Mouse (Mus musculus): Measurements from ENCODE around the gene Lyst. TPM values are rescaled to one million over a fixed set of nuclear protein-coding genes. Genes with fewer than 3 reads are reported as not detected.

Lyst gene
- polyA plus RNA-seq, 1 experiment: 46.5 TPM

DNA sequence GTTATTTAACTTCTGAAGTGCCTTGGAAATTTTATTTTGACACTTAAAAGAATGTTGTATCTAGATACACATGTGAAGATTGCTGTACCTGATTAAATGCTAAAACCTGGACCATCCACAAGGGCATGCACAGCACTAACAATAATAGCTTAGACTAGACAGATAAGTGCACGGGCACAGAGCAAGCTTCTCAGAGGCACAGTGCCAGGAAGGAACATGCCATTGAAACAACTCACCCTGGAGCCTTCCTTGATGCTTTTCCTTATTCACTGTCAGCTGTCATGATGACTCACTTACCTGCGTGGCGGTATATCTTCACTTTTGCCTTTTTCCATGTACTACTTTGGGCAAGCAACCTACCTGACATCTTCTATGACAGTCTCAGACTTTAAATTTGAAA is 155.7 kb downstream of the Lyst start:
- Histone ChIP-seq H3K27ac (ENCODE audit: insufficient read depth, low read depth, low read length) (no peak overlapping the region), H3K4me3 (ENCODE audit: insufficient read depth, low read length) (no peak overlapping the region), H3K4me1 (ENCODE audit: control insufficient read depth, insufficient read depth, low read length) (no peaks in the 10 kb centered on the region)
- no peak for TF ChIP-seq CTCF (IDR thresholded peaks at IDR 0.05; ENCODE audit: low read depth, low read length)
- no peak for TF ChIP-seq POLR2A (IDR thresholded peaks at IDR 0.05; ENCODE audit: borderline replicate concordance, low read depth, low read length)

GRCm38 (mm10) chr13:13775778-13776494 is 185.7 kb downstream of the Lyst start:
- peaks cover 19% of the 10 kb centered on the region for H3K4me1 ChIP-seq (ENCODE audit: control insufficient read depth, insufficient read depth, low read length)
- TF ChIP-seq POLR2A (IDR thresholded peaks at IDR 0.05; ENCODE audit: borderline replicate concordance, low read depth, low read length): no peak
- TF ChIP-seq CTCF (IDR thresholded peaks at IDR 0.05; ENCODE audit: low read depth, low read length): no peak
- no peak overlapping the region for H3K27ac ChIP-seq (ENCODE audit: insufficient read depth, low read depth, low read length)
- no peak overlapping the region for H3K4me3 ChIP-seq (ENCODE audit: insufficient read depth, low read length)

DNA sequence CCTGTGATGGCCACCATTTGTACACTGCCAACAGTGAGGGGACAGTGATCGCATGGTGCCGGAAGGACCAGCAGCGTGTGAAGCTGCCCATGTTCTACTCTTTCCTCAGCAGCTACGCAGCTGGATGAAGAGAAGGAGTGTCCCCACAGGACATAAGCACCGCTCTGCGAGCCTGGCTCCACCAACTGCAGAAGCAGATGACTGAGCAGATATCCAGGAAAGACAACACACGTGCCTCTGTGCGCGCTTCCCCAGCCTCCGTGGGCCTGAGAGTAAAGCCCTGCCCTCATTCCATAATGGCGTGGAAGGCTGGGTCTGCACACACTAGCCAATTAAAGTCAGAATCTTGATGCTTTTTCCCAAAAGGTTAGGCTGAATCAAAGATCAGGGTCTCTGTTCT is 186.9 kb downstream of the Lyst start:
- TF ChIP-seq CTCF (IDR thresholded peaks at IDR 0.05; ENCODE audit: low read depth, low read length) (no peak), POLR2A (IDR thresholded peaks at IDR 0.05; ENCODE audit: borderline replicate concordance, low read depth, low read length) (no peak)
- Histone ChIP-seq H3K27ac (ENCODE audit: insufficient read depth, low read depth, low read length) (no peak overlapping the region), H3K4me1 (ENCODE audit: control insufficient read depth, insufficient read depth, low read length) (peaks cover 19% of the 10 kb centered on the region), H3K4me3 (ENCODE audit: insufficient read depth, low read length) (no peak overlapping the region)

GRCm38 (mm10) chr13:13777696-13778095 is 187.5 kb downstream of the Lyst start:
- TF ChIP-seq CTCF (IDR thresholded peaks at IDR 0.05; ENCODE audit: low read depth, low read length) (no peak), POLR2A (IDR thresholded peaks at IDR 0.05; ENCODE audit: borderline replicate concordance, low read depth, low read length) (no peak)
- Histone ChIP-seq H3K4me3 (ENCODE audit: insufficient read depth, low read length) (no peak overlapping the region), H3K4me1 (ENCODE audit: control insufficient read depth, insufficient read depth, low read length) (peaks cover 19% of the 10 kb centered on the region), H3K27ac (ENCODE audit: insufficient read depth, low read depth, low read length) (no peak overlapping the region)

DNA sequence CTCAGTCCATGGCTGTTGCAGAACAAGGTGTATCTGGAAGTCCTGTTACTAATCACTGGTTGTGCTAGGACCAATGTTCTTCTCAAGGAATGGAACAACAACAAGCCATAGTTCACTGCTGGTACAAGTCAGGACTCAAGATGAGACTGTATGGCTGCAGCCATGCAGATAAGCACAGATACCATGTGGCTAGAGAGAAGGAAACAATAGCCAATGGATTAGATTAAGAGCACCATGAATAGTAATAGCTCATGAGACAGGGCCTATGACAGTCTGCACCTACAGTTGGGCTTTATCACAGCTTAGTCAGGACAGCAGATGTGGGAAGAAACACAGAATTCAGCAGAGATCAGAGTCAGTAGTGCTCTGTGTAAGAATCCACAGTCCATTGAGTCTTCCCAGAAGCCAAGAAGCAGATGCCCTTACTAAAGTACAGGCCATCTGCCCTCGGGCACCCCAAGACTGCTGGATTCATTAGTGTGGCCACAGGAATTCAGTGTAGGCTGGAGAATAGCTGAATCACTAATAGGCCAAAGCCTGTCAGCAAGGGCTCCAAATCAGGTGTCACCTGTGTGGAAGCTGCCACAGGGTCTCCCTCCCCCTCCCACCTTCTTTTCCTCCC is 188.8 kb downstream of the Lyst start:
- no peak overlapping the region for H3K4me3 ChIP-seq (ENCODE audit: insufficient read depth, low read length)
- peaks cover 19% of the 10 kb centered on the region for H3K4me1 ChIP-seq (ENCODE audit: control insufficient read depth, insufficient read depth, low read length)
- TF ChIP-seq CTCF (IDR thresholded peaks at IDR 0.05; ENCODE audit: low read depth, low read length): no peak
- no peak for TF ChIP-seq POLR2A (IDR thresholded peaks at IDR 0.05; ENCODE audit: borderline replicate concordance, low read depth, low read length)
- no peak overlapping the region for H3K27ac ChIP-seq (ENCODE audit: insufficient read depth, low read depth, low read length)

DNA sequence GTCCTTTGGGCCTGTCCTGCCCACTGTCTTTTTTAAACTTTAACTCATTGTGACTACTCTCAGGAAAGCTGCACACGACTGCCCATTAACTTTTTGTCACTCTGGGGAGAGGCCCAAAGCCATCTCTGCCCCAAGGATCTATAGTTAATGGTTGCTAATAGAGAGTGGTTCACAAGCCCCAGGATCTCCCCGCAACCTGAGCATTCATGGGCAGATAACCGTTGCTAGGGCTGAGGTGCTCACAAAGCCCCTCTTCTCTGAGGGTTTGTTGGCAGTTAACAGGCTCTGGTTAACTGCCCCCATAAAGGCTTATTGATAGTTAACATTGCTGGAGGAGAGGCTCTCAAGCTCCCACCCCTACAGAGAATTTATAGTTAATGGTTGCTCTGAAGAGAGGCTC is 190.1 kb downstream of the Lyst start:
- peaks cover 16% of the 10 kb centered on the region for H3K4me1 ChIP-seq (ENCODE audit: control insufficient read depth, insufficient read depth, low read length)
- H3K4me3 ChIP-seq (ENCODE audit: insufficient read depth, low read length): no peak overlapping the region
- TF ChIP-seq POLR2A (IDR thresholded peaks at IDR 0.05; ENCODE audit: borderline replicate concordance, low read depth, low read length): no peak
- TF ChIP-seq CTCF (IDR thresholded peaks at IDR 0.05; ENCODE audit: low read depth, low read length): no peak
- no peak overlapping the region for H3K27ac ChIP-seq (ENCODE audit: insufficient read depth, low read depth, low read length)

GRCm38 (mm10) chr13:13781026-13781425 is 190.8 kb downstream of the Lyst start:
- Histone ChIP-seq H3K4me3 (ENCODE audit: insufficient read depth, low read length) (no peak overlapping the region), H3K4me1 (ENCODE audit: control insufficient read depth, insufficient read depth, low read length) (peaks cover 9% of the 10 kb centered on the region), H3K27ac (ENCODE audit: insufficient read depth, low read depth, low read length) (no peak overlapping the region)
- TF ChIP-seq CTCF (IDR thresholded peaks at IDR 0.05; ENCODE audit: low read depth, low read length): no peak
- no peak for TF ChIP-seq POLR2A (IDR thresholded peaks at IDR 0.05; ENCODE audit: borderline replicate concordance, low read depth, low read length)

DNA sequence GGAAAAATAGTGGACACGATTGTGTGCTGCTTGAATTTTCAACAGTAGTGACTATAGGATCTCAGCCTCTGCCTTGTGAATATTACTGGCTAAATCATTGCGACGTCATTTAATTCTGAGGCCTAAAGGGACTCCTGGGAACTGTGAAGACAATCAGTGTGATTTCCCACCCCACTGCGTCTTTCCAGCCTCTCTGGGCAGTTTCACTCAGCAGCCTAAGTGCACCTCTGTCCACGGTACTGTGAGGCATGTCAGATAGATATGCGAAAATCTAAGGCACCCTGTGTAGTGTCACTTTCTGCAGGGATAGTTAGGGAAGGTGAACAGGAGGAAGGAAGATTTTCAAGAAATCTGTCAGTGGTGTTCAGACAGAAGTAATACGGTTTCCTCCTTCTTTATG is 193.1 kb downstream of the Lyst start:
- no peak overlapping the region for H3K27ac ChIP-seq (ENCODE audit: insufficient read depth, low read depth, low read length)
- TF ChIP-seq CTCF (IDR thresholded peaks at IDR 0.05; ENCODE audit: low read depth, low read length): no peak
- TF ChIP-seq POLR2A (IDR thresholded peaks at IDR 0.05; ENCODE audit: borderline replicate concordance, low read depth, low read length): no peak
- H3K4me1 ChIP-seq (ENCODE audit: control insufficient read depth, insufficient read depth, low read length): peaks cover 5% of the 10 kb centered on the region; the same call in 1 of the 2 replicates
- H3K4me3 ChIP-seq (ENCODE audit: insufficient read depth, low read length): no peak overlapping the region

GRCm38 (mm10) chr13:13783894-13784419 is 193.8 kb downstream of the Lyst start, which contains the start of gene Gng4:
Gng4 (plus strand) TSS chr13:13784059.
- peak within 1 kb of the TSS; percentile 44 for H3K4me3 ChIP-seq (ENCODE audit: insufficient read depth, low read length)
- no peak within 1 kb of the TSS for H3K27ac ChIP-seq (ENCODE audit: insufficient read depth, low read depth, low read length)
- peaks cover 5% of the 10 kb centered on the region; the same call in 1 of the 2 replicates for H3K4me1 ChIP-seq (ENCODE audit: control insufficient read depth, insufficient read depth, low read length)
- no peak for TF ChIP-seq CTCF (IDR thresholded peaks at IDR 0.05; ENCODE audit: low read depth, low read length)
- TF ChIP-seq POLR2A (IDR thresholded peaks at IDR 0.05; ENCODE audit: borderline replicate concordance, low read depth, low read length): no peak

GRCm38 (mm10) chr13:13784420-13784936 is 194.3 kb downstream of the Lyst start:
- no peak for TF ChIP-seq POLR2A (IDR thresholded peaks at IDR 0.05; ENCODE audit: borderline replicate concordance, low read depth, low read length)
- no peak for TF ChIP-seq CTCF (IDR thresholded peaks at IDR 0.05; ENCODE audit: low read depth, low read length)
- H3K4me3 ChIP-seq (ENCODE audit: insufficient read depth, low read length): peak overlapping the region; percentile 44
- H3K4me1 ChIP-seq (ENCODE audit: control insufficient read depth, insufficient read depth, low read length): peaks cover 5% of the 10 kb centered on the region; the same call in 1 of the 2 replicates
- H3K27ac ChIP-seq (ENCODE audit: insufficient read depth, low read depth, low read length): no peak overlapping the region
